Mouse (Mus musculus) midbrain, embryonic 16.5 days (tissue): Measurements from ENCODE around the gene Slc16a10. TPM values are rescaled to one million over a fixed set of nuclear protein-coding genes. Genes with fewer than 3 reads are reported as not detected.

Experiments used
- ATAC-seq: fragments of 200-750 bp; cut with Nextera tagmentation; 2 replicates; pipeline ENCODE4 v1.8.0; 2017; ENCODE audit warnings: moderate TSS enrichment
- H3K27ac ChIP-seq: fragments of 300-500 bp; sonication (generic); 2 replicates; pipeline ENCODE4 v1.5.1; 2014; ENCODE audit warnings: mild to moderate bottlenecking, low read length, mixed read lengths
- H3K27me3 ChIP-seq: fragments of 300-500 bp; sonication (generic); 2 replicates; pipeline ENCODE4 v1.6.1; 2014; ENCODE audit warnings: low read depth, low read length, mixed read lengths; ENCODE audit not compliant: control insufficient read depth, insufficient read depth
- H3K36me3 ChIP-seq: fragments of 300-500 bp; sonication (generic); 2 replicates; pipeline ENCODE4 v1.6.1; 2014; ENCODE audit warnings: mild to moderate bottlenecking, low read length, moderate library complexity, mixed read lengths; ENCODE audit not compliant: control insufficient read depth, insufficient read depth
- H3K4me1 ChIP-seq: fragments of 300-500 bp; sonication (generic); 2 replicates; pipeline ENCODE4 v1.6.1; 2014; ENCODE audit warnings: mild to moderate bottlenecking, low read length, mixed read lengths; ENCODE audit not compliant: control insufficient read depth, insufficient read depth
- H3K4me2 ChIP-seq: fragments of 300-500 bp; sonication (generic); 2 replicates; pipeline ENCODE4 v1.6.1; 2014; ENCODE audit warnings: mild to moderate bottlenecking, low read length, mixed read lengths
- H3K4me3 ChIP-seq: fragments of 300-500 bp; sonication (generic); 2 replicates; pipeline ENCODE4 v1.5.1; 2014; ENCODE audit warnings: low read depth, mild to moderate bottlenecking, low read length, moderate library complexity, mixed read lengths
- H3K9ac ChIP-seq: fragments of 300-500 bp; sonication (generic); 2 replicates; pipeline ENCODE4 v1.6.1; 2014; ENCODE audit warnings: low read depth, low read length, mixed read lengths
- H3K9me3 ChIP-seq: fragments of 300-500 bp; sonication (generic); replicated peaks from 2 replicates; pipeline ENCODE4 v1.6.1; 2014; ENCODE audit warnings: mild to moderate bottlenecking, low read length, mixed read lengths; ENCODE audit not compliant: control insufficient read depth, poor library complexity, severe bottlenecking
- WGBS: fragments of 180-500 bp; shearing (Covaris S2); extraction: QIAGEN DNeasy Blood & Tissue Kit; methylation state at CpG from one replicate; pipeline ENCODE4 v1.1.7; 2014; 5-methylcytosine and 5-hydroxymethylcytosine counted together
- polyA plus RNA-seq: library from polyadenylated mRNA; unstranded; fragments of >200 nt; fragmentation: Nextera tagmentation; extraction: Ambion mirVana; gene quantifications from 2 replicates; pipeline ENCODE4 v1.2.1, GENCODE M21; 2015

The Slc16a10 gene
- polyA plus RNA-seq, 1 experiment from 2014 or later: 1.9 TPM

DNA sequence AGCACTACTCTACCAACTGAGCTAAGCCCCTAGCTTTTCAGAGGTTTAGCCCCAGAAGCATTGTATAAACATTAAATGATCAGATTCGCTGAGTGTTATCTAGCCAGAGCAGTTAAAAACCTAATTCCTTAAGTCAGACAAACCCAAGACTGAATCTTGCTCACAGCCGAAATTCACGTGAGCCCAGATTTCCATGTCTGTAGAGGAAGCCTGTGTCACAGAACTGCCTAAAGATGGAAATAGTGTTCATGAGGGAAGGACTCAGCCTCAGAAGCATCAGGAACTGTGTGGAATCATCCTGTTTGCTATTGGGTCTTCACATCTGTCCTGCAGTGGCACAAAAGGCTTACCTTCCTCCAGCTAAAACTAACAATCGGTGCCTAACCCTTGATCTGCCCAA, 2.4 kb downstream of the Slc16a10 start:
- H3K36me3 ChIP-seq: no peaks in the 10 kb centered on the region
- no peak overlapping the region for H3K9ac ChIP-seq
- no peak overlapping the region for H3K4me2 ChIP-seq
- no peaks in the 10 kb centered on the region for H3K9me3 ChIP-seq
- ATAC-seq: no peak
- no peak overlapping the region for H3K27ac ChIP-seq
- 89% methylated on average over 4 of the region's 4 CpGs for WGBS
- H3K4me3 ChIP-seq: no peak overlapping the region
- H3K27me3 ChIP-seq: no peaks in the 10 kb centered on the region
- peaks cover 7% of the 10 kb centered on the region for H3K4me1 ChIP-seq

DNA sequence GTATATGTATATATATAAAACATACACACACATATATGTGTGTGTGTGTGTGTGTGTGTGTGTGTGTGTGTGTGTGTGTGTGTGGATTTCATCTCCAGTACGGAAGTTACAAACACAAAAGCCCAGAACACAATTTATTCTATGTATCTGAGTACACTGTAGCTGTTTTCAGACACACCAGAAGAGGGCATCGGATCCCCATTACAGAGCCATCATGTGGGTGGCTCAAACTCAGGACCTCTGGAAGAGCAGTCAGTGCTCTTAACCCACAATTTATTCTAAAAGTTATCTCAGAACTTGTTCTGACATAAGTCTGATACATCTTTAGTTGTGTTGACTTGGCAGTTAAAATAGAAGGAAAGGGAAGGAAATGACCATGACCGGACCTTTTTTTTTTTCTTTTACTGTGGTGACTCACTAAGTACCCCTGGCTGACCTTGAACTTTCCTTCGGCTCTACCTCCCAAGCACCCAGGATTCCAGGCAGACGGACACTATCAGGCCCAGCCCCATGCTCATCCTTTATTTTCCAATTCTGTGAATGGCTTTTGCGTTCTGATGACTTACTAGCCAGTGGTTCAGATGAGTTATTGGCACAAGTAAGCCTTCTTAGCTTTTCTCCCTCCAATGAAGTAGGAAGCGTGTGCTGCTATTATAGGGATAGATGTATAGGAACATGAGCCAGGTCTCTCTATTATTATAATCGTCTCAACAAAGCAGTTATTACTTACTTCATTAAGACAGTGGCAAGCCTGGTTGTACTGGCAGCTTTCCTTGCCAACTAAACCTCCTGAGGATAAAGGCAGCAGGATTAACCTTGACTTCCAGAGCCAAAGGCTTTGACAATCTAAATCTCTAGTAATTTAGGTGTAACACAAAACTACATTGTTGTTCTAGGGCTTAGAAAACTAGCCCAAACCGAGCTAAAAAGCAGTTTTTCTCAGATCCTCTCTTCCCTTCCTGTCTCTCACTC, 6.0 kb downstream of the Slc16a10 start:
- H3K9ac ChIP-seq: no peak overlapping the region
- peaks cover 4% of the 10 kb centered on the region; the same call in 1 of the 2 replicates for H3K4me1 ChIP-seq
- no peak overlapping the region for H3K4me3 ChIP-seq
- H3K36me3 ChIP-seq: no peaks in the 10 kb centered on the region
- H3K27ac ChIP-seq: no peak overlapping the region
- no peaks in the 10 kb centered on the region for H3K27me3 ChIP-seq
- no peak for ATAC-seq
- no peak overlapping the region for H3K4me2 ChIP-seq
- WGBS: 71% methylated on average over 9 of the region's 9 CpGs
- no peaks in the 10 kb centered on the region for H3K9me3 ChIP-seq

DNA sequence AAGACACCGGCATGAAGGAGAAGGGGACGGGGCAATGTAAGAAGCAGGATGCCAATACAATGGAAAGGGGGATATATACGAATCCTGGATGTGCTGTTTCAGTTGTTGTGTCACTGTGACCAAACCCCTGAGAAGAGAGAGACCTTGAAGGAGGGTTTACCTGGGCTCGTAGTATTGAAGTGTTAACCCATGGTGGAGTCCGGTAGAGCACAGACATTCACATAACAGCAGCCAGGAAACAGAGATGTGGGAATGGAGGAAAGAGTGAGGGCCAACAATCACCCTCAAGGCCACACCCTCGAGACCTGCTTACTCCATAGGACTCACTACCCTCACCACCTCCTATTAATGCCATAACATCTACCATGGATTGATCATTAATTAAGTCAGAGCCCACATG, 7.2 kb downstream of the Slc16a10 start:
- Histone ChIP-seq H3K9ac (no peak overlapping the region), H3K9me3 (no peaks in the 10 kb centered on the region), H3K36me3 (no peaks in the 10 kb centered on the region), H3K27me3 (no peaks in the 10 kb centered on the region), H3K4me3 (no peak overlapping the region), H3K27ac (no peak overlapping the region), H3K4me2 (no peak overlapping the region), H3K4me1 (no peaks in the 10 kb centered on the region)
- ATAC-seq: no peak
- 94% methylated on average over 6 of the region's 6 CpGs for WGBS

DNA sequence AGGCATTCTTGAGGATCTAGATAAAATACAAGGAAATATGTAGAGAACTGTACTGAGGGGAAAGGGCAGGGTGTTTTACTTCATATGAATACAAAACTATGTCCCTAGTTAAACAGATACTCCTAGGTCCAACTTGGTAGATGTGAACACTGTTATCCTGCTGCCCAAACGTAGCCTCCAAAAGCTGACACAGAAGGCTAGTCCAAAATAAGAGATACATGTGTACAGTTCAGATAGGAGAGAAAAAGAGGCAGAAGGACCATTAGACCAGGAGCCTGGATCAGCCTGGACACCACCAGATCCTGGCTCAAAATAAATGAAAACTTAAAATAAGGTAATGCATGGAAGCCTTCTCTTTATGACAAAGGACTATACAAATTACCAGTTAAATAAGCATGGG, 8.4 kb downstream of the Slc16a10 start:
- no peak for ATAC-seq
- Histone ChIP-seq H3K36me3 (no peaks in the 10 kb centered on the region), H3K27ac (no peak overlapping the region), H3K4me3 (no peak overlapping the region), H3K4me2 (no peak overlapping the region), H3K9ac (no peak overlapping the region), H3K27me3 (no peaks in the 10 kb centered on the region), H3K9me3 (no peaks in the 10 kb centered on the region), H3K4me1 (no peaks in the 10 kb centered on the region)
- WGBS: 93% methylated on average over 1 of the region's 1 CpGs

DNA sequence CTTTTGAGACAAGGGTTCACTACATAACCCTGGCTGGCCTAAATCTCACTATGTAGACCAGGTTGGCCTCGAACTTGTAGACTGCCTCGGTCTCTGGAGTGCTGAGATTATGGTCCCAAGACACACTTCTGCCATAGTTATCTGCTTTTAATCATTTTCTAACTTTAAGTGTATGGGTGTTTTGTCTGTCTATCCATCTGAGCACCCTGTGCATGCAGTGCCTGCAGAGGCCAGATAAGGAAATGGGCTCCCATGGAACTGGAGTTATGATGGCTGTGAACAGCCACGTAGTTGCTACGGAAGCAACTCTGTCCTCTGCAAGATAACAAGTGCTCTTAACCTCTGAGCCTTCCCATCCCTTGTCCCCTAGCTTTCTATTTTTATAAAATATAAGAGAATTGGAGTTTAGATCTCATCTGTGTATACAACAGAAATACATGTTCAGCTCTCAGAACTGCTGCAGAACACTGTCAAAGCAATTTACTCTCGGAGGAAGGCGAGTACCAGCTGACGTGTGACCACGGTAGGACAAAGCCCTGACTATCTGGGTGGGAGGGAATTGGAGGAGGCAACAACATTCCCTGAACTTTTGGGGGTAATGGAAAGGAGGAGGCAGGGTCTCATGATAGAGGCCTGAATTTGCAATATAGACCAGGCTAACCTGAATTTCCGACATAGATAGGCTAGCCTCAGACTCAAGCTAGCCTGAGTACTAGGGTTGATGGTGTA, 10.2 kb downstream of the Slc16a10 start:
- Histone ChIP-seq H3K9me3 (no peaks in the 10 kb centered on the region), H3K4me1 (no peaks in the 10 kb centered on the region), H3K36me3 (no peaks in the 10 kb centered on the region), H3K27ac (no peak overlapping the region), H3K27me3 (no peaks in the 10 kb centered on the region), H3K9ac (no peak overlapping the region), H3K4me3 (no peak overlapping the region), H3K4me2 (no peak overlapping the region)
- no peak for ATAC-seq
- WGBS: 87% methylated on average over 9 of the region's 9 CpGs

DNA sequence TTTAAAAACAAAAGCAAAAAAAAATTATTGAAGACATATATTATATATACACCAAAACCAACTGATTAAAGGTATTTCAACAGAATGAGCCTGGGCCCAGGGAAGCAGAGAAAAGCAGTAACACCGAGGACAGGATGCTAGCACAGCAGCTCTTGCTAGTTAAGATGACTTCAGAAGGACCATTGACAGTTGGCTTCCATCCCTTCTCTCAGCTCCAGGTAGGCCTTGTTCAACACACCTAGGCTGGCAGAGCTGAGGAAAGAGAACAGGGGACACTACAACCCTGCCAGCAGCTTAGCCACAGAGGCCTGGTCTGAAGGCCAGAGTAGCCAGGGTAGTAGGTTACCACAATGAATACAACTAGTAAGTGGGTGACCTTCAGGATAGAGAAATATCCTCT, 11.9 kb downstream of the Slc16a10 start:
- 88% methylated on average over 1 of the region's 1 CpGs for WGBS
- Histone ChIP-seq H3K4me3 (no peak overlapping the region), H3K9ac (no peak overlapping the region), H3K27me3 (no peaks in the 10 kb centered on the region), H3K36me3 (no peaks in the 10 kb centered on the region), H3K4me1 (no peaks in the 10 kb centered on the region), H3K9me3 (no peaks in the 10 kb centered on the region), H3K4me2 (no peak overlapping the region), H3K27ac (no peak overlapping the region)
- no peak for ATAC-seq

DNA sequence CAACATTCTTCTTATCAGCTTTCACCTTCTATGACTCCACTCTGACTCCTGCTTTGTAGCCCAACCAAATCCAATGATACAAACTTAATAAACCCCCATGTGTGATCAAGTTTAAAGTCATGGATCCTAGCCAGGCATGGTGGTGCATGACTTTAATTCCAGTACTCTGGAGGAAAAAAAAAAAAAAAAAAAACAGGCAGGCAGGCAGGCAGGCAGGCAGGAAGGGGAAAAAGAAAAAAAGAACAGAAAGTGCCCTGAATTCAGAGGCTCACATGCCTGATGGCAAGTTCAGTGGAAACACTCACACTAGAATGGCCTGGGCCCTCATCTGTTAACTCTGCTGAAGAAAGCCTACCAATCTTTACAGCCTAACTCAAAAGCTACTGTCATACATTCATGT, 12.9 kb downstream of the Slc16a10 start:
- Histone ChIP-seq H3K9me3 (no peaks in the 10 kb centered on the region), H3K36me3 (no peaks in the 10 kb centered on the region), H3K9ac (no peak overlapping the region), H3K27me3 (no peaks in the 10 kb centered on the region), H3K4me2 (no peak overlapping the region), H3K4me1 (no peaks in the 10 kb centered on the region), H3K27ac (no peak overlapping the region), H3K4me3 (no peak overlapping the region)
- ATAC-seq: no peak

DNA sequence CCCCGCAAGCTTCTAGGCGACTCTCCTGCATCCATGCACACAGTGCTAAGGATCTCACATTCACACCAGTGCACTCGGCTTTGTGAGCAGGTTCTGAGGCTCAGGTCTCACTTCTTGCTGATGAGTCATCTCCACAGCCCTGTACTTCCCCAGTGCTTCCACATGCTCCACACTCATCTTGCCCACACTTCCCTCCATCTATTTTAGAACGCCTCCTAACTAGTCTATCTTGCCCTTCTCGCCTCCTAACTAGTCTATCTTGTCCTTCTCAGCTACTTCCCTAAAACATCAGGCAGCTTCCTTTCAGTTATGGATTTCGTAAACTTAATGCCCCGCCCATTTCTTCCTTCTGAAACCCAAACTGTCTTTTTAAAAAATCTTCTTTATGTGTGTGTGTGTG, 13.6 kb downstream of the Slc16a10 start:
- ATAC-seq: no peak
- H3K27ac ChIP-seq: no peak overlapping the region
- no peaks in the 10 kb centered on the region for H3K9me3 ChIP-seq
- WGBS: 92% methylated on average over 7 of the region's 7 CpGs
- H3K9ac ChIP-seq: no peak overlapping the region
- no peak overlapping the region for H3K4me2 ChIP-seq
- H3K4me3 ChIP-seq: no peak overlapping the region
- H3K36me3 ChIP-seq: no peaks in the 10 kb centered on the region
- no peaks in the 10 kb centered on the region for H3K27me3 ChIP-seq
- no peaks in the 10 kb centered on the region for H3K4me1 ChIP-seq

DNA sequence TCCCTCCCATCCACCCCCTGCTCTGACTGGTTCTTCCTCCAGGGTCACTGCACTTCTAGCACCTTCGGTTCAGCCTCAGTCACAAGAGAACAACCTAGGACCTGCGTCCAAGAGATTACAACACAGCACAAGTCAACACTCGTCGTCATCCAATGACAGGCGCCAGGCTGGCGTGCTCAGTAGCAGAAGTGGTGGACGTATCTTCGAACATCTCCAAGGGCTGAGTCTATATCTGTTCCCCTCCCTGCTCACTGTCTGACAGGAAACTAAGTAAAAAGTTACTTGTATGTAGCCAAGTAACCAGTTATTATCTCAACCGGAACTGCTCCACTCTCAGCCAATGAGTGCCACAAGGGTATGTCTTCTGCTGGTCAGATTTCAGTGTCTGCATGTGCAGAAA, 16.9 kb downstream of the Slc16a10 start:
- WGBS: 88% methylated on average over 9 of the region's 9 CpGs

More for the DNA sequence above, 16.9 kb downstream of the Slc16a10 start:
- H3K4me1 ChIP-seq: no peaks in the 10 kb centered on the region
- H3K27me3 ChIP-seq: no peaks in the 10 kb centered on the region
- H3K9ac ChIP-seq: no peak overlapping the region
- H3K4me2 ChIP-seq: no peak overlapping the region
- H3K9me3 ChIP-seq: no peaks in the 10 kb centered on the region
- H3K27ac ChIP-seq: no peak overlapping the region
- no peak for ATAC-seq
- no peaks in the 10 kb centered on the region for H3K36me3 ChIP-seq
- H3K4me3 ChIP-seq: no peak overlapping the region
